1 mouse cellular context compared by ENCODE assay signal in the genomic region with DNA sequence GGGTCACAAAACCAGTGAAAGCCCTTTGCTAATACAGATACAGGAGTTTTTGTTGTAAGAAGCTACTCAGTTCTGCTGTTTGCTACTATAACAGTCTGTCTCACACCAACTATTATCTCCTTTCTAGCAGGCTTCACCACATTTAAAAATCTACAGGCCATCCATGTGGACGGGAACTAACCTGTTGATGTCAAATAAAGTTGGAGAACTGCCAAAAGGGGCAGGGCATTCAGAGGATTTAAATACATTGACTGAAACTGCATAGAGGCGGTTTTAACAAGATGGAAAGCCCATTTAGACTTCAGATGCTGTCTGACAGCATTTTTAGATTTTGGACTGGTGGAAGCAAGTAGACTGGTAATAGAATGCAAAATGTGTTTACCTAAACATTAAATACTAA.
TF ChIP-seq lines count a peak whose summit lies in the region.

No protein-coding gene starts in this region.

TF ChIP-seq in MEL, 35 proteins besides CTCF, POLR2A, EP300 and RAD21 (continued from another document):
- TF ChIP-seq MAZ (IDR thresholded peaks at IDR 0.05; ENCODE audit: low read depth, low read length) = no peak
- TF ChIP-seq MEF2A (IDR thresholded peaks at IDR 0.05; ENCODE audit: extremely low read depth, insufficient replicate concordance, low read depth, low read length, poor library complexity, severe bottlenecking) = no peak
- no peak for TF ChIP-seq MXI1 (IDR thresholded peaks at IDR 0.05; ENCODE audit: low read depth, low read length)
TF ChIP-seq in MEL: peak in this region for 0.
